Mouse (Mus musculus) ES-Bruce4 (cell line): ENCODE results near the gene Tasp1. TPM values are rescaled to one million over a fixed set of nuclear protein-coding genes. Genes with fewer than 3 reads are reported as not detected.

Experiments used
- H3K27ac ChIP-seq: 2 replicates; pipeline ENCODE4 v1.5.1; 2012; ENCODE audit warnings: low read length, inconsistent platforms; ENCODE audit not compliant: insufficient read depth
- H3K27me3 ChIP-seq: 2 replicates; pipeline ENCODE4 v1.6.1; 2012; ENCODE audit warnings: mild to moderate bottlenecking, low read length, inconsistent platforms; ENCODE audit not compliant: control insufficient read depth, poor library complexity, insufficient read depth, severe bottlenecking
- H3K36me3 ChIP-seq: 2 replicates; pipeline ENCODE4 v1.6.1; 2012; ENCODE audit warnings: inconsistent platforms, mild to moderate bottlenecking, low read length, moderate library complexity; ENCODE audit not compliant: control insufficient read depth, poor library complexity, insufficient read depth, severe bottlenecking
- H3K4me1 ChIP-seq: one replicate; pipeline ENCODE4 v1.8.1; 2011; ENCODE audit warnings: low read length; ENCODE audit not compliant: control insufficient read depth, insufficient read depth
- H3K4me3 ChIP-seq: 2 replicates; pipeline ENCODE4 v1.5.1; 2011; ENCODE audit warnings: low read depth, mild to moderate bottlenecking, low read length
- H3K9ac ChIP-seq: 2 replicates; pipeline ENCODE4 v1.6.1; 2012; ENCODE audit warnings: low read depth, mild to moderate bottlenecking, inconsistent platforms; ENCODE audit not compliant: poor library complexity, severe bottlenecking
- H3K9me3 ChIP-seq: replicated peaks from 2 replicates; pipeline ENCODE4 v1.6.1; 2012; ENCODE audit warnings: mild to moderate bottlenecking, low read length, inconsistent platforms; ENCODE audit not compliant: control insufficient read depth, poor library complexity, insufficient read depth, severe bottlenecking
- CTCF ChIP-seq: IDR thresholded peaks from one replicate; pipeline ENCODE4 v1.8.1; 2011; ENCODE audit warnings: low read depth, low read length
- EP300 ChIP-seq: IDR thresholded peaks from 2 replicates; pipeline ENCODE4 v1.6.1; 2011; ENCODE audit warnings: low read depth, low read length; ENCODE audit not compliant: insufficient read depth
- POLR2A ChIP-seq: IDR thresholded peaks from one replicate; pipeline ENCODE4 v1.8.1; 2011; ENCODE audit warnings: low read length; ENCODE audit not compliant: insufficient read depth
- polyA plus RNA-seq: library from polyadenylated mRNA; stranded (reverse); fragments of >200 nt; gene quantifications from 2 replicates; pipeline ENCODE4 v1.2.4, GENCODE M21; 2011; ENCODE audit warnings: low read depth; ENCODE audit not compliant: missing spikeins, insufficient read depth, insufficient read length

The Tasp1 gene
- polyA plus RNA-seq, 1 experiment, result 11.9 TPM

DNA sequence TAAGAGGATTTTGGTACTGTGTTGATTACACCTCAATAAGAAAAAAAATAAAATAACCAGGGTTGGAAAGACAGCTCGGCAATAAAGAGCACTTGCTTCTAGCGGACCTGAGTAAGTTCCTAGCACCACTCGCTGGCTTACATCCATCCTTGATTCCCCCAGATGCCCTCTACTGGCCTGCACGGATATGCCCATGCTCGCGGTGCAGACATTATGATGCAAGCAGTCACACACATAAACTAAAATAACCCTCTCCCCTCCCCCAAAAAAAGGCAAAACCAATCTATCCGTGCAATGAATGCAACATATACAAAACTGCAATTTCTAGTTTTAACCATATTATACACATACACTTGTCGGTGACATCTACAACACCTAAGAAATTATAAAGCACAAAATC, 929 bp downstream of the Tasp1 start:
- no peak overlapping the region for H3K27ac ChIP-seq
- H3K9me3 ChIP-seq, result no peaks in the 10 kb centered on the region
- peak; percentile 42 for TF ChIP-seq CTCF
- TF ChIP-seq EP300, result no peak
- no peak for TF ChIP-seq POLR2A
- no peaks in the 10 kb centered on the region for H3K36me3 ChIP-seq
- peak overlapping the region; percentile 56 for H3K9ac ChIP-seq
- no peaks in the 10 kb centered on the region for H3K27me3 ChIP-seq
- no peaks in the 10 kb centered on the region for H3K4me1 ChIP-seq
- 0 out of 2 replicates have a peak overlapping the region, but pooled peaks have one; percentile 1 for H3K4me3 ChIP-seq

DNA sequence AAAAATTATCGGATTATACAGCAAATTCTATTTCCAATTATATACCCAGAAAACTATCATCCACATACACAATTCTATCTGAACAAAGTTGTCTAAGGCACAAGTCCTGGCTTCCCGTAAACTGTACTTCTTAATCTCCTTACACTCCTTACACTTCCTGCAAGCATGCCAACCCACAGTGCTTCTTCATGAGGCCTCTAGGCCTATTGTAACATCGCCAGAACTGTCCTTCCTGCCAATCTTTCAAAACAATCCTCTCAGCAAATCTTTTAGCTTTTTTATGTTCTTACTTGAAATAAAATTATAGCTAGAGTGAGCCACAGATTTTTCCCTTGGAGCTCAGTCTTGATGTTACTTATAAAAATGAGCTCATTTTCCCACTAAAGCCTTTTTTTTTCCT, 5.1 kb downstream of the Tasp1 start:
- H3K27me3 ChIP-seq, result no peaks in the 10 kb centered on the region
- H3K9ac ChIP-seq, result no peak overlapping the region
- no peak for TF ChIP-seq POLR2A
- TF ChIP-seq CTCF, result no peak
- no peak for TF ChIP-seq EP300

GRCm38 (mm10) chr2:140060092-140060867, 6.3 kb downstream of the Tasp1 start:
- Histone ChIP-seq H3K9ac (no peak overlapping the region), H3K36me3 (peaks cover 6% of the 10 kb centered on the region), H3K4me3 (no peak overlapping the region), H3K27me3 (no peaks in the 10 kb centered on the region), H3K4me1 (no peaks in the 10 kb centered on the region), H3K9me3 (no peaks in the 10 kb centered on the region), H3K27ac (no peak overlapping the region)
- no peak for TF ChIP-seq EP300
- TF ChIP-seq POLR2A, result no peak
- TF ChIP-seq CTCF, result no peak

More for the DNA sequence above, 5.1 kb downstream of the Tasp1 start:
- Histone ChIP-seq H3K4me1 (no peaks in the 10 kb centered on the region), H3K36me3 (peaks cover 4% of the 10 kb centered on the region), H3K9me3 (no peaks in the 10 kb centered on the region), H3K4me3 (no peak overlapping the region), H3K27ac (no peak overlapping the region)

- H3K27ac ChIP-seq, result no peak overlapping the region
- no peaks in the 10 kb centered on the region; the same call in 1 of the 2 replicates for H3K9me3 ChIP-seq
- no peaks in the 10 kb centered on the region for H3K4me1 ChIP-seq
- no peak overlapping the region for H3K9ac ChIP-seq
- TF ChIP-seq POLR2A (no peak), EP300 (no peak), CTCF (no peak)
- peaks cover 11% of the 10 kb centered on the region for H3K36me3 ChIP-seq
- H3K27me3 ChIP-seq, result no peaks in the 10 kb centered on the region
- no peak overlapping the region for H3K4me3 ChIP-seq
Measured at GRCm38 (mm10) chr2:140058125-140058524, 8.5 kb downstream of the Tasp1 start.

DNA sequence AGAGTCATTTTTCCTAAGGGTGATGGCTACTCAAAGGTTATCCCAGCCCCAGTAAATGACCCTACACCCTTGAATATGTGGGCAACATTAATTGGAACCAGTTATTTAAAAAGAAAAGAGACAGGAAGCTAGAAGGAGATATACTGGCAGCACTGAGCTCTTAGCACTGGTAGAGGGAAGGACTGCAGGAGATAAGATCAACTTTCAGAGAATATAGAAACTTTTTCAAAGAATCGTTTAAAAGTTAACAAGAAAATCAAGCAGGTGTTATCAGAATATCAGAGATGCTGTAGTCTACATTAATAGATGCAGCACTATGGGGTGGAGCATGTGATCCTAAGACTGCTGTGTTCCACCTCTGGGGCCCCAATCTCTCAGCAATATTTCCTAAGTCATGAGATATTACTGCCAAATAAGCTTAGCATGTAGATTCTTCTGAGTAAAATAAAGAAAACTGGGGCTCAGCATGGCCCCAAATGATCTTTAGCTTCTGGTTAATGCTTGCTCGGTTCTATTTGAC, 14.9 kb downstream of the Tasp1 start:
- no peak overlapping the region for H3K27ac ChIP-seq
- peaks cover 25% of the 10 kb centered on the region for H3K36me3 ChIP-seq
- no peaks in the 10 kb centered on the region for H3K27me3 ChIP-seq
- TF ChIP-seq POLR2A (no peak), CTCF (no peak), EP300 (no peak)
- no peak overlapping the region for H3K4me3 ChIP-seq
- no peak overlapping the region for H3K9ac ChIP-seq
- no peaks in the 10 kb centered on the region; the same call in 1 of the 2 replicates for H3K9me3 ChIP-seq
- H3K4me1 ChIP-seq, result no peaks in the 10 kb centered on the region

- Histone ChIP-seq H3K27me3 (no peaks in the 10 kb centered on the region), H3K27ac (no peak overlapping the region), H3K36me3 (peaks cover 2% of the 10 kb centered on the region), H3K9me3 (no peaks in the 10 kb centered on the region), H3K4me3 (no peak overlapping the region), H3K9ac (no peak overlapping the region), H3K4me1 (no peaks in the 10 kb centered on the region)
- TF ChIP-seq POLR2A (no peak), EP300 (no peak), CTCF (no peak)
Measured at GRCm38 (mm10) chr2:140042522-140043131, 24.0 kb downstream of the Tasp1 start.
